Mouse (Mus musculus) thymus, adult 2 months (tissue): ENCODE measurements around the gene Mrto4.

Source experiments
- CTCF ChIP-seq: fragments of 200-500 bp; IDR thresholded peaks from 2 replicates; pipeline ENCODE4 v1.5.1; 2012; ENCODE audit warnings: mild to moderate bottlenecking, control low read depth, low read length, moderate library complexity, borderline replicate concordance; ENCODE audit not compliant: control insufficient read depth, poor library complexity, insufficient read depth; ENCODE audit errors: extremely low read depth
- POLR2A ChIP-seq: fragments of 200-500 bp; IDR thresholded peaks from 2 replicates; pipeline ENCODE4 v1.6.1; 2012; ENCODE audit warnings: mild to moderate bottlenecking, low read length, control low read depth, moderate library complexity; ENCODE audit not compliant: control insufficient read depth, poor library complexity, insufficient read depth; ENCODE audit errors: extremely low read depth

DNA sequence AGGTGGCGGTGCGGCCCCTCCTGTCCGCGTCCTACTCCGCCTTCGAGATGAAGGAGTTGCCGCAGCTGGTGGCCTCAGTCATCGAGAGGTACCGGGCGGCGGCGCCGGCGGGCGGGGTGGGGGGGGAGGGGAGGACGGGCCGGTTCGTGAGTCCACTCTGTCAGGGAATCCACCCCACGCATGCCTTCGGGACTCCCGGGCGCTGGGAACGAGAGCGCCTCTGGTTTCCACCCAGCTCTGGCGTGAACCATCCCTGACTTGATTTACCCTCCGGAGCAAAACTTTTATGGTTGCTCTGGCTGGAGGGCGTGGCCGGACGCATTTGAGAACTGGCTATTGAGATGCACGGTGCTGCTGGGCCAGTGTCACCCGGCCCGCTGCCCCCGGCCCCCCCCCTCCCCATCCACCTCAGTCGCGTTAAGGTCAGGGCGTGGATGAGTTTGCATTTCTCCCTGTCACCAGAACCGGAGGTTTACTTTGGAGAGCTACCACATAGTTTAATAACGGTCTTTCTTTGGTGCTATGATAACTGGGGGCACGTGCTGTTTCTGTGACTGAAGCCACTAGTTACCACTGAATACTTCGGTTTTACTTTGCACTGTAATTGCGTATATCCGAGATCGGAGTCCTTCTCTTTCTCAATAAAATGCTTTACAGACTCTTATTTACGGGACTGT lies 28.5 kb upstream of the Mrto4 start:
- no peak for TF ChIP-seq CTCF
- no peak for TF ChIP-seq POLR2A
